Mouse (Mus musculus) lung, postnatal 0 days (tissue): ENCODE measurements around the gene Crip2. TPM values are rescaled to one million over a fixed set of nuclear protein-coding genes. Genes with fewer than 3 reads are reported as not detected.

Experiments used
- ATAC-seq: fragments of 200-750 bp; cut with Nextera tagmentation; 2 replicates; pipeline ENCODE4 v1.8.0; 2017; ENCODE audit warnings: moderate library complexity
- DNase-seq: peaks from one replicate; pipeline ENCODE4 v3.0.0-alpha.2; 2016; ENCODE audit warnings: low spot score
- H3K27ac ChIP-seq: fragments of 300-500 bp; sonication (generic); 2 replicates; pipeline ENCODE4 v1.5.1; 2014; ENCODE audit warnings: antibody characterized with exemption, mild to moderate bottlenecking, low read length, mixed read lengths
- H3K27me3 ChIP-seq: fragments of 300-500 bp; sonication (generic); replicated peaks from 2 replicates; pipeline ENCODE4 v1.6.1; 2014; ENCODE audit warnings: low read length, mixed read lengths; ENCODE audit not compliant: insufficient read depth
- H3K36me3 ChIP-seq: fragments of 300-500 bp; sonication (generic); 2 replicates; pipeline ENCODE4 v1.6.1; 2014; ENCODE audit warnings: low read length, mixed read lengths; ENCODE audit not compliant: insufficient read depth
- H3K4me1 ChIP-seq: fragments of 300-500 bp; sonication (generic); 2 replicates; pipeline ENCODE4 v1.6.1; 2014; ENCODE audit warnings: antibody characterized with exemption, low read depth, low read length, mixed read lengths; ENCODE audit not compliant: insufficient read depth
- H3K4me2 ChIP-seq: fragments of 300-500 bp; sonication (generic); replicated peaks from 2 replicates; pipeline ENCODE4 v1.6.1; 2014; ENCODE audit warnings: low read depth, mild to moderate bottlenecking, low read length, moderate library complexity, mixed read lengths
- H3K4me3 ChIP-seq: fragments of 300-500 bp; sonication (generic); 2 replicates; pipeline ENCODE4 v1.5.1; 2014; ENCODE audit warnings: low read depth, low read length
- H3K9ac ChIP-seq: fragments of 300-500 bp; sonication (generic); replicated peaks from 2 replicates; pipeline ENCODE4 v1.6.1; 2014; ENCODE audit warnings: low read depth, mild to moderate bottlenecking
- H3K9me3 ChIP-seq: fragments of 300-500 bp; sonication (generic); 2 replicates; pipeline ENCODE4 v1.6.1; 2016; ENCODE audit warnings: low read length, mixed read lengths
- CTCF ChIP-seq: IDR thresholded peaks from 2 replicates; pipeline ENCODE4 v1.5.1; 2016; ENCODE audit warnings: antibody characterized with exemption, mild to moderate bottlenecking
- EP300 ChIP-seq: IDR thresholded peaks from 2 replicates; pipeline ENCODE4 v1.6.1; 2016; ENCODE audit warnings: antibody characterized with exemption, mild to moderate bottlenecking, control low read depth
- WGBS: fragments of 180-500 bp; shearing (Covaris S2); extraction: QIAGEN DNeasy Blood & Tissue Kit; methylation state at CpG from one replicate; pipeline ENCODE4 v1.1.7; 2014; 5-methylcytosine and 5-hydroxymethylcytosine counted together
- polyA plus RNA-seq: library from polyadenylated mRNA; unstranded; fragments of >200 nt; fragmentation: Nextera tagmentation; extraction: Ambion mirVana; gene quantifications from 2 replicates; pipeline ENCODE4 v1.2.1, GENCODE M21; 2015

Crip2 gene
- polyA plus RNA-seq, 1 experiment from 2014 or later = 1,498 TPM

DNA sequence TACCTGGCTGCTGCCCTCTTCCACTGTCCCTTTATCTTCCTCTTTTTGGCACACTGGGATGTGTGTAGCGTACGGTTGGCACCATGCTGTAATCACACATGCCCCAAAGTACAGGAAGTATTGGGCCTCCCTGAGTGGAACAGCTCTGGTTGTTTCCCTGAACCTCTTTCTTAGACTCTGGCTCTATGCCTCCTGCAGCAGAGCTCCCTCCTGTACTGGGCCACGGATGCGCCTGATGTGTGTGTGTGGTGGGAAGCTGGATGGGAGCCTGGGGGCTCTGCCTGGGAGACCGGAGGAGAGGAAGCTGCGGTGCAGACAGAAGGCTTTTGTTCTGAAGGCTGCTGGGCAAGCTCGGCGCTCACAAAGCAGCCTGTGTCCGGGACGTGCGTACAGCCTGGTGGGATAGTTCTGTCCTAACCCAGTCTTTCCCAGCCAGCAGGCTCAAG, 23.5 kb downstream of the Crip2 start:
- H3K27ac ChIP-seq = no peak overlapping the region
- ATAC-seq = no peak

DNA sequence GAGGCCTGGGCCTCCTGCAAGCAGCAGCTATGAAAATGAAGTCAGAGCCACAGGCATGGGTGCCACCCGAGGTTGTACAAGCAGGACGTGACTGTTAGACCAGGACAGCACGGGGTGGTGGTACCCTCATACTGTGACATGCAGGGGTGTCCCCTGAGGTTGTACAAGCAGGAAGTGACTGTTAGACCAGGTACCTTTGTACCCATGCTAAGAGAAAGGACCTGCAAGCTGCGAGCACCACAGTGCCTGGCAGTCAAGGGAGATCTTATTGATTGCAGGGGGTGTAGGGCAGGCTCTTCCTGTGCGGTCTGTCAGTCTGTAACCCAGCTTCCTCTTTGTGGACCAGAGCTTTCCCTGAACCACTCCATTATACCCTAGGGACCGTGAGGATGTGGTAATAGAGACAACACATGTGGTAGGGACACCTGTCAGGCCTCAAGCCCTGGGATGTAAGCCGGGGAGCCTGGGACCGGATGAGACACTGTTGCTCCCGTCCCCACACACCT, 28.0 kb downstream of the Crip2 start:
- WGBS = 73% methylated on average over 9 of the region's 9 CpGs
- Histone ChIP-seq H3K27me3 (no peaks in the 10 kb centered on the region), H3K9ac (no peak overlapping the region), H3K4me1 (no peaks in the 10 kb centered on the region), H3K36me3 (no peaks in the 10 kb centered on the region), H3K27ac (no peak overlapping the region), H3K4me2 (no peak overlapping the region), H3K4me3 (no peak overlapping the region), H3K9me3 (no peaks in the 10 kb centered on the region)
- DNase-seq (no peak), ATAC-seq (no peak)
- TF ChIP-seq CTCF (no peak), EP300 (no peak)

More for the DNA sequence above, 23.5 kb downstream of the Crip2 start:
- TF ChIP-seq CTCF (no peak), EP300 (no peak)
- H3K4me1 ChIP-seq = no peaks in the 10 kb centered on the region
- no peaks in the 10 kb centered on the region for H3K9me3 ChIP-seq
- no peak for DNase-seq
- no peaks in the 10 kb centered on the region for H3K36me3 ChIP-seq
- H3K4me3 ChIP-seq = no peak overlapping the region
- 81% methylated on average over 11 of the region's 11 CpGs for WGBS
- no peaks in the 10 kb centered on the region for H3K27me3 ChIP-seq
- no peak overlapping the region for H3K4me2 ChIP-seq
- no peak overlapping the region for H3K9ac ChIP-seq

DNA sequence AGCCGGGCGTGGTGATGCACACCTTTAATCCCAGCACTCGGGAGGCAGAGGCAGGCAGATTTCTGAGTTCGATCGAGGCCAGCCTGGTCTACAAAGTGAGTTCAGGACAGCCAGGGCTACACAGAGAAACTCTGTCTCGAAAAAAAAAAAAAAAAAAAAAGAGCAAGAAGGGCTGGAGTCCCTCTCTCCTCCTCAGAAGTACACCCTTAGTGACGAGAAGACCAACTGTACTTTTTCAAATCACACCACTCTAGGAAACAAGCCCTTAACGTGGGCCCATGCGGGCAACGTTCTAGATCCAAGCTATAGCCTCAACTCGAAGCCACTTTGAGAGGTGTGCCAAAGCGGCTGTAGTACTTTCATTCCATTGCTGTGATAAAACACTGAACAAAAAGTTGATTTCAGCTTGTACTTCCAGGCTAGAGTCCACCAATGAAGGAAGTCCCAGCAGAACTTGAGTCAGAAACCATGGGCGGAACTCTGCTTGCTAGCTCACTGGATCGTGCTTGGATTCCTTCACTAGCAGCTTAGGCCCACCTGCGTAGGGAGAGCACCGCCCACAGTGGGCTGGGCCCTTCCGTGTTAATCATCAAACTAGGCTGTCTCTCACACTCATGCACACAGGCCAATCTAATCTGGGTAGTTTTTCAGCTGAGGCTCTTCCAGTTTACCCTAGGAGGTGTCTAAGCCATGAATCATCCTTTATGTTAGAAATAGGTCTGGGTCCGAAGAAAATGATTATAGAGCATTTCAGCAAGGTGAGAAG, 37.1 kb downstream of the Crip2 start:
- no peak overlapping the region for H3K9ac ChIP-seq
- H3K27ac ChIP-seq = no peak overlapping the region
- H3K4me1 ChIP-seq = no peaks in the 10 kb centered on the region
- WGBS = 82% methylated on average over 17 of the region's 18 CpGs
- no peaks in the 10 kb centered on the region for H3K27me3 ChIP-seq
- ATAC-seq = no peak
- H3K36me3 ChIP-seq = no peaks in the 10 kb centered on the region
- no peak for DNase-seq
- H3K4me3 ChIP-seq = no peak overlapping the region
- no peaks in the 10 kb centered on the region for H3K9me3 ChIP-seq
- H3K4me2 ChIP-seq = no peak overlapping the region
- TF ChIP-seq EP300 (no peak), CTCF (no peak)

DNA sequence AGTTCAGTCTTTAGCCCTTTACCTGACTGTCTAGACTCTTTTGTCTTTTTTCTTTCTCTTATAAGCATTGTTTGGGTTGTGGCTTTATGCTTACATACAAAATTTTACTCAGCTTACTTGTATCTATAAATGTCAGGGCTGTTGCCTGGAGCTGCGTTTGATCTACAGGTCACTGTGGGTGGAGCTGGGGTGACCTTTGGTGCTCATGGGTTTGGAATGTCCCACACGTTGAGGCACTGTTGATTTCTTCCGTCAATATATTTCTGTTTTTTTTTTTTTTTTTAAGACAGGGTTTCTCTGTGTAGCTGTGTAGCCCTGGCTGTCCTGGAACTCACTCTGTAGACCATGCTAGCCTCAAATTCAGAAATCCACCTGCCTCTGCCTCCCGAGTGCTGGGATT, 41.0 kb downstream of the Crip2 start:
- H3K27ac ChIP-seq = no peak overlapping the region
- no peaks in the 10 kb centered on the region for H3K27me3 ChIP-seq
- peaks cover under 1% of the 10 kb centered on the region; the same call in 1 of the 2 replicates for H3K4me1 ChIP-seq
- no peak overlapping the region for H3K9ac ChIP-seq
- ATAC-seq (no peak), DNase-seq (no peak)
- H3K4me3 ChIP-seq = no peak overlapping the region
- WGBS = 31% methylated on average over 4 of the region's 4 CpGs
- H3K36me3 ChIP-seq = no peaks in the 10 kb centered on the region
- no peaks in the 10 kb centered on the region for H3K9me3 ChIP-seq
- no peak overlapping the region for H3K4me2 ChIP-seq
- TF ChIP-seq EP300 (no peak), CTCF (no peak)

DNA sequence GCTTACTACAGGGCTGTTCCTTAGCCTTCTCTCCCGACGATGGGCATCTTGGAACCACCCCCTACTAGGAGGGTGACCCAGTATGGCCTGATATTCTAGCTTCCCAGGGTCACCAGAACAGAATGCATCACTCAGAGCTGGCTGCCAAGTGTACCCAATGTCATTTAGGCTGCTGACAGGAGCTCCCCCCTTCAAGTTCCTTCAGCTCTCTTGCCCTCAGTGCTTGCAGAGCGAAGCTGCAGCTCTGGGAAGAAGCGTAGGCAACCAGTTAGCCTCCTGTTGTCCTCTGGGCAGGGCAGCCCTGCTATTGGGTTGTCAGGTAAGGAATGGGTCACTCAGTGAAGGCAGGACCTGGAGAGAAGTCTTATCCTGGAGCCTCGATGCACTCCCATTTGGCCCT, 44.9 kb downstream of the Crip2 start:
- H3K4me1 ChIP-seq = peaks cover 8% of the 10 kb centered on the region; the same call in 1 of the 2 replicates
- no peak overlapping the region for H3K27ac ChIP-seq
- no peak for ATAC-seq
- WGBS = 58% methylated on average over 5 of the region's 5 CpGs
- no peak overlapping the region for H3K4me2 ChIP-seq
- peaks cover 10% of the 10 kb centered on the region; the same call in 1 of the 2 replicates for H3K27me3 ChIP-seq
- no peak for DNase-seq
- no peaks in the 10 kb centered on the region for H3K36me3 ChIP-seq
- TF ChIP-seq CTCF = no peak
- TF ChIP-seq EP300 = no peak
- no peaks in the 10 kb centered on the region for H3K9me3 ChIP-seq
- no peak overlapping the region for H3K9ac ChIP-seq
- no peak overlapping the region for H3K4me3 ChIP-seq

DNA sequence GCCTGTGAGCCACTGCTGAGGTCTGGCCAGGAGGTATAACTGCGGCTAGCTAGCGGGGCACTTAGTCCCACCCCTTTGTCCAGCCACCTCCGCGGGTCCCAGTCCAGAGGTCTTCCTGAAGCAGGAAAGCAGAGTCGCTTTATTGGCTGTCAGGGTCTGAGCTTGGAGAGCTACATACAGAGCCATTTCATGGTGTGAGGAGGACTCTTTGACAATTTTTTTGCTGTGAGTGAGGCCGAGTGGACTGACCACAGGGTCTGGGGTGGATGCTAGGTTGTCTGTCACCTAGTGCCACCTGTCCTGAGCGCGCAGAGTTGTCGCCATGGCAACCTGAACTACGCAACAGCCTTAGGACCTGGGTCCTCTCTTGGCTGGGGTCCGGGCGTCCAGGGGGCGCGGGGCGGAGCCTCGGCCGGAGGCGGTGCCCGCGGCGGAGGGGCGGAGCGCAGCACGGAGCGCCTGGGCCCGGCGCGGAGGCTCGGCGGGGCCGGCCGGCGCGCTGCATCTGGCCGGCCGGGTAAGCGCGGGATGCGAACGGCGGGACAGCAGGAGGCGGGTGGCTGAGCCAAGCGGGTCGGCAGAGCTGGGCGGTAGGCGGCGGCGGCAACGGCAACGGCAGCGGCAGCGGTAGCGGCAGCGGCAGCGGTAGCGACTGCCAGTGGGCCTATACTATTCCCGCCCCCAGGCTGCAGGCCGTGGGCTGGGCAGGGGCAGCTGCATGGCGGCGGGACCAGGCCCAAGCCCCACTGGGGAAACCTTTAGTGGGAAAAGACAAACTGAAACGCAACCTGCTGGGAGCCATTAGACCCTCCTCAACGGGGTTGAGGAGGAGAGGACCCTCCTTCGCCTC, 45.6 kb downstream of the Crip2 start, which contains the start of gene Tmem121:
TSS of gene Tmem121 (plus strand) at position 489 of the 850 bp plus-strand sequence.
- peak within 1 kb of the TSS; percentile 43 for H3K4me3 ChIP-seq
- H3K4me1 ChIP-seq = peaks cover 8% of the 10 kb centered on the region; the same call in 1 of the 2 replicates
- DNase-seq (no peak), ATAC-seq (peak; percentile 20; the same call in 1 of the 2 replicates)
- H3K9ac ChIP-seq = no peak within 1 kb of the TSS
- TF ChIP-seq CTCF = no peak
- no peak for TF ChIP-seq EP300
- no peaks in the 10 kb centered on the region for H3K36me3 ChIP-seq
- peak within 1 kb of the TSS; percentile 70 for H3K4me2 ChIP-seq
- H3K9me3 ChIP-seq = no peaks in the 10 kb centered on the region
- peaks cover 10% of the 10 kb centered on the region; the same call in 1 of the 2 replicates for H3K27me3 ChIP-seq
- H3K27ac ChIP-seq = no peak within 1 kb of the TSS
- WGBS = 3% methylated on average over 60 of the region's 63 CpGs
